Mouse (Mus musculus) ovary, adult 18-20 months (tissue): ENCODE measurements around the gene Cd8a.
"Not testable (repeated sequence)": the region's sequence is repeated elsewhere in the genome, so short reads cannot be mapped to it uniquely, and the experiment has no call there.

ENCODE experiments used
- DNase-seq: peaks from one replicate; pipeline ENCODE4 v3.0.0; 2022; ENCODE audit warnings: low spot score, mixed read lengths

The Cd8a gene

GRCm38 (mm10) chr6:71373249-71373775 lies at the start of gene Cd8a:
Gene Cd8a, plus strand, starts transcription at chr6:71373427.
- no peak for DNase-seq

DNA sequence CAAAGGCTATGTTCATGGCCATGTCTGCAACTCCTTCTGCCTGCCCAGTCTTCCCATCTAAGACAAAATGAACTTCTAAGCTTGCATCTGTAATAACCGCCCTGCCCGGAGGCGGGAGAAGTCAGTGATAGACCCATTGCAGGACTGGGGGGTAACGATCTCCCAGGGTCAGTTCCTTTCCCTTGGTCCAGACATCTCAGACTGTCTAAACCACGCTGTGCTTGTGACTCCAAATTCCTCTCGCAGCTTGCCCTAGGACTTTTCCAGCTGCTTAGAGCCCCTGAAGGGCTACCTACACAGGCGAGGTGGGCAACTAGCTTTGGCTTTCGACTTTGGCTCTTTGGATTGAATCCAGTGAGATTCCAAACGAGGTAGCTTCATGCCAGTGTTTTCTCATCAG lies 48.4 kb upstream of the Cd8a start:
- no peak for DNase-seq

- no peak for DNase-seq
These were observed 43.3 kb upstream of the Cd8a start for GRCm38 (mm10) chr6:71329881-71330280.

DNA sequence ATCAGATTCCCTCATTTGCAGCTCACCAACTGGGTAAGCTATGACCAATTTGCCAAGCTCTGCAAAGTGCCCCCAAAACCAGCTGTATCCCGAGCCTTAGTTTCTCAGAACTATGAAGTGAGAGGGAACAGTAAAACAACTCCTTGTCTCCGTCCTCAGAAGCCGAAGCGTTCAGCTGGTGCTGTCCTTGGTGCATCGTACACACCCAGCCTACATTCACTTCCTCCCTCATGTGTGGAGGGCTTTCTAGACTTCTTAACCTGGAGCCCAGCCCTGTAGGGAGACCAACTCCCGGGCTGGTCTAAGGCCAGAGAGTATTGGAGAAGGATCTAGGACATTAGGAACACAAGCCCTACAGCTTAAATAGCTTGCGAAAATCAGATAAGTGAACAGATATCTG lies 42.7 kb upstream of the Cd8a start:
- no peak for DNase-seq

GRCm38 (mm10) chr6:71331491-71331890 lies 41.7 kb upstream of the Cd8a start:
- not testable (repeated sequence) for DNase-seq

- DNase-seq: no peak
These were observed 40.8 kb upstream of the Cd8a start for GRCm38 (mm10) chr6:71332236-71332965.

DNA sequence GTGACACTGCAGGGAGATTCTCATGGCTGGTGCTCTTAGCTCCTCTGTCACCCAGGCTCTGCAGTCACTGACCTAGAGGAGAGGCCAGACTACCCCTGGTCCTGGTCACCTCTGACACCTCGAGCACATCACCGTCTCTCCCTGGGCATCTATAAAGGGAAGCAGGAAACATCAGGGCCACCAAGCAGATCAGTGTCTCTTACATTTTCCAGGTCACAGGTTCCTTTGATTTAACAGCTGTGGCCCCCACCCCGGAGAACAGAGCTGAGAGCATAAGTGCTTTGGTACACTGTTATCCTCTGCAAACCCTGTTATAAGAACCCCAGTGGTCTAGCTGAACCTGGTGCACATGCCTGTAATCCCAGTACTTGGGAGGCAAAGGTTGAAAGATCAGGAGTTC lies 40.2 kb upstream of the Cd8a start:
- DNase-seq: no peak

- DNase-seq: no peak
These were observed 39.5 kb upstream of the Cd8a start for GRCm38 (mm10) chr6:71333578-71334273.

GRCm38 (mm10) chr6:71337666-71338065 lies 35.6 kb upstream of the Cd8a start:
- DNase-seq: no peak

DNA sequence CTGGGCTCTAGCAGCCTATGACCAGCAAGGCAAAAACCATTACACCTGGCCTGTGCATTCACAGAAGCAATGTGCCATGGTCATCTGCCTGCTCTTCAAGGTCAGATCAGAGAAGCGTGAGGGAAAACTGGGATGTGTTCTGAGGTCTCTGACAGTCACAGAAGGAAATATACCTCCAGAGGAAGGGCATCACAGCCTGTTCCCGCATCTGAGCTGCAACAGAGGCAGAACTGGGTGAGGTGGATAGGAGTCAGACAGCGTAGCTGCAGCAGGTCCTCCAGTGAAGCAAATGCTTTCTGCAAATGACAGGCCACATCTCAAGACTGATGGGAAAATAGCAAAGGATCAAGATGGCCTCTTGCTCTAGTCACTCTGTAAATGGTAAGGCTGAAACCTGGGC lies 34.3 kb upstream of the Cd8a start:
- no peak for DNase-seq

- no peak for DNase-seq
These were observed 33.9 kb upstream of the Cd8a start for GRCm38 (mm10) chr6:71339351-71339750.

GRCm38 (mm10) chr6:71341179-71341578 lies 32.0 kb upstream of the Cd8a start:
- no peak for DNase-seq

DNA sequence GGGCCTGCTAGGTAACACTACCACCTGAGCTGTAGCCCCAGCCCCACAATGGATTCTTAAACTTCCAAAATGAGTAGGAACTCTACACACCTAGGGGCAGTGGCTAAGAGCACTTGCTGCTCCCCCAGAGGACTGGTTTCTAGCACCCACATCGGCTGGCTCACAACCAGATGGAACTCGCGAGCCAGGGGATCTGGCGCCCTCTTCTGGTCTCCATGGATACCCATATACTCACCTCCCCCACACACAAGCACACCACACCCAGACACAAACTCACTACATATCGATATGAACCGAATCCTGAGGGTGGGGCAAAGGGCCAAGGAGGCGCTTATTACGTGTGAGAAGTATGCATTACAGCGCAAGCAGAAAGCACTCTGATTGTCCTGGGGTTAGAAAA lies 25.2 kb upstream of the Cd8a start:
- no peak for DNase-seq

GRCm38 (mm10) chr6:71351201-71351600 lies 22.0 kb upstream of the Cd8a start:
- DNase-seq: no peak

DNA sequence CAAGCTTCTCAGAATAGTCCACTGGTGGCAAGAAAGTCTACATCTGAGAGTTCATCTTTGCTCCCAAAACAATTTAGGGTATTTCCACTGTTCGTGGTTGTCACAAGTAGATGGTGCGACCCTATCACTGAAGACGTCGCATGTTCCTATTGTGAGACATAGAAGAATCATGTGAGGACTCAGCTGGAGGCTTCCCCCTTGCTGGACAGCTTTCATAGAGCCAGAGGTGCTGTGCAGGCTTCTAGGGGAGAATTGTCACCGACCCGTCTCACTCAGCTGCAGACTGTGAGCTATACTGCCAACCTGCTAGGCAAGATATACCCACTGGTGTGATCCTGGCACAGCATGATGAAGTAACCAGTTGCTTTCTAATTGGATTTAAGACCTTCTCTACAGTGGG lies 21.0 kb upstream of the Cd8a start:
- DNase-seq: no peak

GRCm38 (mm10) chr6:71352866-71353427 lies 20.3 kb upstream of the Cd8a start:
- no peak for DNase-seq

- no peak for DNase-seq
These were observed 19.5 kb upstream of the Cd8a start for GRCm38 (mm10) chr6:71353722-71354121.

DNA sequence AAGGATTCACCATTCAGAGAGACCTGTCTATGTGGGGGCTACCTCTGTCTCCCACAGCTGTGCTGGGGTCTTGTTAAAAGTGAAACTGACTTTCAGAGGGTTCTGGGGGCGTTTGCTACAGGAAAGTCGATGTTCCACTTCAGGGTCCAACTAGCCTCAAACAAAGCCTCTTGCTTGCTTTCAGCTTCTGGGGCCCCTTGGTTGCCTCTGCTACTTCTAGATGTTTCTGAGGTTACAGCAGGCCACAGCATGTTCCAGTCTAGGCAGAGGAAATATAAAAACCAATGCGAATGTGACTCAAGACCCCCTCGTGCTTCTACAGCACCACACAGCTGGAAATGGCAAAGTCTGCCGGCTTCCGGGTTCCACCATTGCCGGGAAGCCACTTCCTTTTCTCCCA lies 15.7 kb upstream of the Cd8a start:
- no peak for DNase-seq

- no peak for DNase-seq
These were observed 13.0 kb upstream of the Cd8a start for GRCm38 (mm10) chr6:71360221-71360620.

GRCm38 (mm10) chr6:71360751-71361150 lies 12.5 kb upstream of the Cd8a start:
- no peak for DNase-seq

DNA sequence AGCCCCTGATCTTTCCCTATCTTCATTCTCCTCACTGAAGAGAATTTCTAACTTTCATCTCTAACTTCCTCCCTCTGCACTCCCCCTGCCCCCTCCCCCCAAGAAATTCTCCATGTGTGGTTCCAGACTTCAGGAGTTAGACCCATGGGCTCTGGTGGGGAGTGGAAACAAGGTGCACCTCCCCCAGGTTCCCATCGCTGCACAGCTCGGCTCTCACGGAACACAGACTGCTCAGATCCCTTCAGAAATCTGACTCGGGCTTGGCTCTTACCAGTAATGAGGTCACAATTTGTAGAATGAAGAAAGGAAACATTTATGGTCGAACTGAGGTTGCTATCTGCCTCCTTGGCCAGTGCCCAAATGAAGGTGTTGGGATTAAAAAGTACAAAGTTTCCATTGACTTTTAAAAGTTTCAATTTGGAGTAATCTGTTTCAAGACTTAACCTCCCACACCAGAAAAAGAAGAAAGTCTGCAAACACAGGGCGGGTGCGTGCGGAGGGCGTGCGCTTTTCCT lies 12.0 kb upstream of the Cd8a start:
- no peak for DNase-seq

GRCm38 (mm10) chr6:71363995-71364394 lies 9.2 kb upstream of the Cd8a start:
- no peak for DNase-seq

DNA sequence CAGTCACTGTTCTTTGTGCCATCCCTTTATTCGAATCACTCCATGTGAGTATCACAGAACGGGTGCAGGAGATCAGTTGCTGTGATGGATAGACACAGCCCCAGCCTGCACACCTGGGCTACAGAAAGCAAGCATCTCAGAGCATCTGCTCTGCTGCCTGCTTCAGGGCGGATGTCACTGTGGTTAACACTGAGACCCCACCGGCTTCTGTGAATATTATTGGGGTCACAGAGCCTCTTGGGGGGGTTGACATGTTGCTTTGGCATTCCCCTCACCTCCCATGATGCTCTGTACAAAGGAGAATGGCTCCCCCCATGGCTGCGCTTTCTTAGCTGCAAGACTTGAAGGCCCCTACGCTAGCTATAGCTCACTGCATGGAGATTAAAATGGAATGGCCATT lies 3.8 kb upstream of the Cd8a start:
- no peak for DNase-seq
